Mouse (Mus musculus): ENCODE measurements at regions not wholly inside any gene's neighbourhood (a gene's known extent, or its start where the extent isn't known, plus 50 kb on each side); places are given as distances from the start of the nearest gene placed in this dataset.

- Histone ChIP-seq H3K9me3 (ENCODE audit: control insufficient read depth, insufficient read depth, low read depth, low read length) (no peaks in the 10 kb centered on the region), H3K36me3 (ENCODE audit: control insufficient read depth, insufficient read depth, low read length, poor library complexity, severe bottlenecking) (no peaks in the 10 kb centered on the region), H3K4me1 (ENCODE audit: control insufficient read depth in 2 of 2, insufficient read depth in 2 of 2, low read length in 2 of 2, poor library complexity in 1 of 2) (no peaks in the 10 kb centered on the region), H3K27ac (ENCODE audit: insufficient read depth, low read depth, low read length, poor library complexity, severe bottlenecking) (no peak overlapping the region), H3K9ac (ENCODE audit: insufficient read depth, low read depth, low read length, poor library complexity, severe bottlenecking) (no peak overlapping the region), H3K4me3 (ENCODE audit: insufficient read depth in 1 of 2, low read depth in 1 of 2, low read length in 2 of 2, poor library complexity in 1 of 2, severe bottlenecking in 1 of 2) (no peak overlapping the region)
- TF ChIP-seq HCFC1 (IDR thresholded peaks at IDR 0.05; ENCODE audit: borderline replicate concordance, insufficient read depth, low read length) (no peak), ZC3H11A (IDR thresholded peaks at IDR 0.05; ENCODE audit: borderline replicate concordance, low read depth, low read length) (no peak), CHD2 (IDR thresholded peaks at IDR 0.05; ENCODE audit: low read depth, low read length) (no peak), ZNF384 (IDR thresholded peaks at IDR 0.05; ENCODE audit: low read depth, low read length) (no peak), MAFK (IDR thresholded peaks at IDR 0.05; ENCODE audit: insufficient read depth, low read depth, low read length) (no peak)
- in situ Hi-C loops (cut with MboI; ENCODE audit: low sequenced_read_pairs in 2 of 2, unreplicated experiment in 2 of 2): loop anchor here in 1 of 2 experiments (10.0 kb wide), 1 partner anchor 155 kb away; no protein-coding TSS in a partner anchor
- DNase-seq (ENCODE audit: low read depth, low spot score): no peak
These were observed 146.2 kb downstream of the Prdm13 start for GRCm38 (mm10) chr4:21539583-21539982.

DNA sequence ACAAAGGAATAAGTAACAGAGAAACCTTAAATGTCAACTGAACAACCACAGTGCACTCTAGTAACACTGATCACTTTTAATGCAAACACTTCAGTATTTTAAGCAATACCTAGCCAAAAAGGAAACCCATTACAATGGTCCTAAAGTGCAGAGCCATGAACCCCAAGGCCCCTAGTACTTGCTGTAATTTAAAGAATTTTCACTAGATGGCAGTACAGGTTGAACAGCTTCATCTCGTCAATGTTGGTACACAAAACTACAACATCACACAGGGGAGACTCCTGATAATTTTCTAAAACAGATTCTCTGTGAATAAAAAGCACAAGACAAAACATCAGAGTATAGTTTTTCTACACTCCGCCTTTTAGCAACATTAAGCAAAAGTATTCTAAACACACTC lies 149.8 kb downstream of the Prdm13 start:
- Histone ChIP-seq H3K36me3 (ENCODE audit: control insufficient read depth, insufficient read depth, low read length, poor library complexity, severe bottlenecking) (no peaks in the 10 kb centered on the region), H3K9ac (ENCODE audit: insufficient read depth, low read depth, low read length, poor library complexity, severe bottlenecking) (no peak overlapping the region), H3K27ac (ENCODE audit: insufficient read depth, low read depth, low read length, poor library complexity, severe bottlenecking) (no peak overlapping the region), H3K4me3 (ENCODE audit: insufficient read depth in 1 of 2, low read depth in 1 of 2, low read length in 2 of 2, poor library complexity in 1 of 2, severe bottlenecking in 1 of 2) (no peak overlapping the region), H3K4me1 (ENCODE audit: control insufficient read depth in 2 of 2, insufficient read depth in 2 of 2, low read length in 2 of 2, poor library complexity in 1 of 2) (no peaks in the 10 kb centered on the region), H3K9me3 (ENCODE audit: control insufficient read depth, insufficient read depth, low read depth, low read length) (no peaks in the 10 kb centered on the region)
- peak; percentile 25 for DNase-seq (ENCODE audit: low read depth, low spot score)
- in situ Hi-C loops (cut with MboI; ENCODE audit: low sequenced_read_pairs in 2 of 2, unreplicated experiment in 2 of 2): loop anchor here in 1 of 2 experiments (10.0 kb wide), 1 partner anchor 159 kb away; no protein-coding TSS in a partner anchor
- TF ChIP-seq HCFC1 (IDR thresholded peaks at IDR 0.05; ENCODE audit: borderline replicate concordance, insufficient read depth, low read length): no peak

DNA sequence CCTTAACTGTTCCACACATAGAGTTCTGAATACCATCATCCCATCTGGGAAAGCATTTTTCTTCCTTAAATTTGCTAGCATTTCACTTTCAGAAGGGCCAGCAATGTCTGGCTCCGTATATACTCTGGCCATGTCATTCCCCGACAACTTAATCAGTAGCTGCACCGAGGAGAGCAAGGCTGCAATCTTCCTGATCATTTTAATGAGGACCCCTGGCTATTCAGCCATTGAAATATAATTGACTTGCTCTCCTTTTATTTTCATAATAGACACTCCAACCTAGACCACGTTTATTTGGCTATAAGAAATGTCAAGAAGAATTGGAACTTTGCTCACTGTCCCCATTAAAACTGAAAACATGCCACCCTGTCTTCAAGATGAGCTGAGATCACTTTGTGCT lies 153.6 kb downstream of the Prdm13 start:
- H3K36me3 ChIP-seq (ENCODE audit: control insufficient read depth, insufficient read depth, low read length, poor library complexity, severe bottlenecking): no peaks in the 10 kb centered on the region
- no peaks in the 10 kb centered on the region for H3K9me3 ChIP-seq (ENCODE audit: control insufficient read depth, insufficient read depth, low read depth, low read length)
- TF ChIP-seq MAFK (IDR thresholded peaks at IDR 0.05; ENCODE audit: insufficient read depth, low read depth, low read length) (no peak), HCFC1 (IDR thresholded peaks at IDR 0.05; ENCODE audit: borderline replicate concordance, insufficient read depth, low read length) (no peak), ZC3H11A (IDR thresholded peaks at IDR 0.05; ENCODE audit: borderline replicate concordance, low read depth, low read length) (no peak), ZNF384 (IDR thresholded peaks at IDR 0.05; ENCODE audit: low read depth, low read length) (no peak), CHD2 (IDR thresholded peaks at IDR 0.05; ENCODE audit: low read depth, low read length) (no peak)
- DNase-seq (ENCODE audit: low read depth, low spot score): no peak
- no peak overlapping the region for H3K4me3 ChIP-seq (ENCODE audit: insufficient read depth in 1 of 2, low read depth in 1 of 2, low read length in 2 of 2, poor library complexity in 1 of 2, severe bottlenecking in 1 of 2)
- in situ Hi-C loops (cut with MboI; ENCODE audit: low sequenced_read_pairs in 2 of 2, unreplicated experiment in 2 of 2): loop anchor here in 1 of 2 experiments (10.0 kb wide), 1 partner anchor 163 kb away; no protein-coding TSS in a partner anchor
- no peak overlapping the region for H3K27ac ChIP-seq (ENCODE audit: insufficient read depth, low read depth, low read length, poor library complexity, severe bottlenecking)
- H3K4me1 ChIP-seq (ENCODE audit: control insufficient read depth in 2 of 2, insufficient read depth in 2 of 2, low read length in 2 of 2, poor library complexity in 1 of 2): no peaks in the 10 kb centered on the region
- no peak overlapping the region for H3K9ac ChIP-seq (ENCODE audit: insufficient read depth, low read depth, low read length, poor library complexity, severe bottlenecking)
